Mouse (Mus musculus): Measurements from ENCODE around the gene Lrig1. TPM values are rescaled to one million over a fixed set of nuclear protein-coding genes. Genes with fewer than 3 reads are reported as not detected.

Gene Lrig1
- polyA plus RNA-seq, 1 experiment from 2014 or later, result 25.7 TPM

DNA sequence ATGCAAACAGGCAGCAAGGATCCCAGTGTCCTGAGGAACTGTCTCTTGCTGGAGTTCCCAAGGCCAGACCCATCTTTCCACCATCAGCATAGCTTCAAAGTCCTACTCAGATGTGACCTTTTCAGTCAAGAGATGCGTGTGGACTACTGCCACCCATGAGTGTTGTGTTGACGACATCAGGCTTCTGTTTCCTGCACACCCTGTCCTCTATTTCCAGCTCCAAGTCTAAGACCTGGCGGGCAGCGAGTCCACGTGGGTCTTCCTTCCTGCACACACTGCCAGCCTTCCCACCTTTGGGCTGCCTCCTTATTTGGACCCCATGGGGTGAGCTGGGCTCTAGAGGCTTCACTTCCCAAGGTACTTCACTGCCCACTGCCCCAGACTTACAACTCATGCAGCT, 75.4 kb downstream of the Lrig1 start:
- H3K4me1 ChIP-seq, result peaks cover 4% of the 10 kb centered on the region; the same call in 1 of the 2 replicates
- H3K9me3 ChIP-seq, result no peaks in the 10 kb centered on the region
- H3K27ac ChIP-seq, result no peak overlapping the region
- peaks cover 69% of the 10 kb centered on the region for H3K36me3 ChIP-seq
- ATAC-seq (ENCODE audit: insufficient read depth, low FRiP score, low read depth), result no peak
- H3K9ac ChIP-seq, result no peak overlapping the region
- no peak overlapping the region for H3K4me2 ChIP-seq
- WGBS, result 88% methylated on average over 5 of the region's 5 CpGs
- H3K27me3 ChIP-seq (replicated peaks), result no peaks in the 10 kb centered on the region
- no peak overlapping the region for H3K4me3 ChIP-seq (replicated peaks)

DNA sequence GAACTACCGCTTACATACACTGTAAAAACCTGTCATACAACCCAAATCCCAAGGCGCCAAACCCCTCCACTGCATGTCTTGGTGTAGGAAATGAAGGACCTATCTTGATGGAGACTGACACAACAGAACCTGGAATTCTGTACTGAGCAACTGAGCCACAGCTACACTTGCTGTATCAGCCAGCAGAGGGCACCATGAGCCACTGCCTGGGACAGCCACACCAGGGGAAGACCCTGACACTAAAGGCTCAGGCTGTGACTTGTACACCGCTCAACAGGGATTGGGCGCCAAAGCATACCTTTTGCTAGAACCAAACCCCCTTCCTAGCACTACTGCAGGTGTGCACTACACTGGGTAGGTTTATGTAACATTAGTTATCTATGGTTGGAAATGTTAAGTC, 77.0 kb downstream of the Lrig1 start:
- peak; percentile 54; the same call in 1 of the 2 replicates for ATAC-seq (ENCODE audit: insufficient read depth, low FRiP score, low read depth)
- 82% methylated on average over 4 of the region's 4 CpGs for WGBS
- no peak overlapping the region for H3K27ac ChIP-seq
- no peaks in the 10 kb centered on the region; the same call in 1 of the 2 replicates for H3K4me1 ChIP-seq
- H3K4me3 ChIP-seq (replicated peaks), result no peak overlapping the region
- H3K9ac ChIP-seq, result no peak overlapping the region
- H3K9me3 ChIP-seq, result no peaks in the 10 kb centered on the region
- H3K4me2 ChIP-seq, result no peak overlapping the region
- no peaks in the 10 kb centered on the region for H3K27me3 ChIP-seq (replicated peaks)
- H3K36me3 ChIP-seq, result peaks cover 76% of the 10 kb centered on the region

DNA sequence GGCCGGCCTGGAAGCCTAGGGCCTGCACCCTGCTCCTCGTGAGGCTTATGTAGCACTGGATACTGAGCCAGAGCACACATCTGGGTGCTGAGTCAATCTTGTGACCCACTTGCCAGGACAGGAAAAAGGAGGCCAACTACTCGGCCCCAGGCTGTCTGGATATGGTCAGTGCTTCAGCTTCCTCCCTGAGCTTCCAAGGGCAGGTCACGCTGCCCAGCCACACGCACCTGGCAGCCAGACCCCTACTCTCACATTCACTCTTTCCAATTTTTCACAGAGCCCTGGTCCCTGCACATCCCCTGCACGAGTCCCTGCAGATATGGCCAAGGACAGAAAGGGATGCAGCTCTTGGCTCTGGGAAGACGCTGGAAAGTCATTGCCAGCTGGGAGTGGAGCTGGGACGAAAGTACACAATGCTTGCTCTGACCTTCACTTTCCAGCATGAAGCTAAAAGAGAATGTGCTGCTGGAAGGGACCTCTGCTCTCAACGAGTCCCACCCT, 79.1 kb downstream of the Lrig1 start:
- 77% methylated on average over 9 of the region's 9 CpGs for WGBS
- Histone ChIP-seq H3K27me3 (replicated peaks) (no peaks in the 10 kb centered on the region), H3K27ac (no peak overlapping the region), H3K9ac (no peak overlapping the region), H3K4me2 (no peak overlapping the region), H3K4me3 (replicated peaks) (no peak overlapping the region), H3K9me3 (no peaks in the 10 kb centered on the region), H3K4me1 (no peaks in the 10 kb centered on the region), H3K36me3 (peaks cover 83% of the 10 kb centered on the region)
- no peak for ATAC-seq (ENCODE audit: insufficient read depth, low FRiP score, low read depth)

DNA sequence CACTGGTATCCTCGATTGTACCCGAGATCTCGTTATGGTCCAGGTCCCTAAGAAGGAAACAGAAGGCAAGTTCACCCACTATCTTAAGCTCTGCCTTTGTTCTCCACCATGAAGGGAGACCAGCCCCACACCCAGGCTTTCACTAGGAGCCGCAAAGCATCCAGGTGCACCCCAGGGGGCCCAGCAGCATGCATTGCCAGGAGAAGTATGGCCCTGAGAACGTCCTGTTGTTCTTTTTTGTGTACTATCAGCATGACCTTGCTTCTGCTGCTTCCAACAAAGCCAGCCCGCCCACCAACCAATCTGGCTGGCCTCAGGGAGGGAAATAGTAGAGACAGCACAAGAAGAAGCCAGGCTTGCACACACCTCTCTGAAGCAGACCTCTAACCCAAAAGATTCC, 79.7 kb downstream of the Lrig1 start:
- Histone ChIP-seq H3K4me3 (replicated peaks) (no peak overlapping the region), H3K4me2 (no peak overlapping the region), H3K9ac (no peak overlapping the region), H3K9me3 (no peaks in the 10 kb centered on the region), H3K27me3 (replicated peaks) (no peaks in the 10 kb centered on the region), H3K27ac (no peak overlapping the region), H3K4me1 (no peaks in the 10 kb centered on the region), H3K36me3 (peaks cover 77% of the 10 kb centered on the region)
- 83% methylated on average over 6 of the region's 6 CpGs for WGBS
- no peak for ATAC-seq (ENCODE audit: insufficient read depth, low FRiP score, low read depth)

DNA sequence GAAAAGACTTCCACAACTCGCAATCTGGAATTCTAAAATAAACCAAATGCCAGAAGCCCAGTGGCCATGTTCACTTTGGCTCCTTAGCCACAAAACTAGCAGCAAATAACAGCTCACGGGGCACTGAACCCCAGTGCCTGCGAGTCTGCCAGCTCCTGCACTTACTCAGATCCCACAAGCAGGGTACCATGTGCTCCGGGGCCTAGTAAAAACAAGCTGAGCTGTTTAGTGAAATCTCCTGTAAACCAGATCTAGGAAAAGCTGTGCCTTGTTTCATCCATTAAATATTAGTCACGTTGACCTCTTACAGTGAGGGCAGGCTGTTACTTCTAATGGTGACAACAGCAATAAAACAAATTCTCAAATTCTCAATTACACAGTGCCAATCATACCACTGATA, 81.3 kb downstream of the Lrig1 start:
- no peak overlapping the region for H3K27ac ChIP-seq
- no peaks in the 10 kb centered on the region for H3K27me3 ChIP-seq (replicated peaks)
- ATAC-seq (ENCODE audit: insufficient read depth, low FRiP score, low read depth), result no peak
- H3K4me3 ChIP-seq (replicated peaks), result no peak overlapping the region
- no peak overlapping the region for H3K4me2 ChIP-seq
- H3K4me1 ChIP-seq, result no peaks in the 10 kb centered on the region
- H3K9me3 ChIP-seq, result no peaks in the 10 kb centered on the region
- H3K36me3 ChIP-seq, result peaks cover 66% of the 10 kb centered on the region
- 85% methylated on average over 5 of the region's 5 CpGs for WGBS
- H3K9ac ChIP-seq, result no peak overlapping the region

DNA sequence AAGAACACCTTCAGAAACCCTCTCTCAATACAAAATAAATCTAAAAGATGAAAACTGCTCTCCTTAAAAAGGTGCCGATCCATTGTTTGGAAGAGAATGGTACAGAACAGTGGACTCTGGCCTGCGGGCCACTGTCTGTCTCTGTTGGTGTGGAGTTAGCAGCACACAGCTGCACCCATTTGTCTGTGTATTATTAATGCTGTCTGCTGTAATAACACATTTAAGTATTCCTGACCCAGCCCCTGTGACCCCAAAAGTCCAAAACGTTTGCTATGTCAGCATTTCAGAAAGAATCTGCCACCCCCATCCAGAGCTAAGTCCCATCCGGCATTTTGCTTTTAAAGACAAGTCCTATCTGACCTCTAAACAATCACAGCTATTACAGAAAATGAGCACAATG, 84.0 kb downstream of the Lrig1 start:
- no peak for ATAC-seq (ENCODE audit: insufficient read depth, low FRiP score, low read depth)
- H3K4me2 ChIP-seq, result no peak overlapping the region
- whole genome bisulfite sequencing, result 57% methylated on average over 4 of the region's 4 CpGs
- no peaks in the 10 kb centered on the region for H3K9me3 ChIP-seq
- H3K4me1 ChIP-seq, result no peaks in the 10 kb centered on the region
- H3K36me3 ChIP-seq, result peaks cover 59% of the 10 kb centered on the region
- H3K9ac ChIP-seq, result no peak overlapping the region
- no peak overlapping the region for H3K4me3 ChIP-seq (replicated peaks)
- no peaks in the 10 kb centered on the region for H3K27me3 ChIP-seq (replicated peaks)
- no peak overlapping the region for H3K27ac ChIP-seq

DNA sequence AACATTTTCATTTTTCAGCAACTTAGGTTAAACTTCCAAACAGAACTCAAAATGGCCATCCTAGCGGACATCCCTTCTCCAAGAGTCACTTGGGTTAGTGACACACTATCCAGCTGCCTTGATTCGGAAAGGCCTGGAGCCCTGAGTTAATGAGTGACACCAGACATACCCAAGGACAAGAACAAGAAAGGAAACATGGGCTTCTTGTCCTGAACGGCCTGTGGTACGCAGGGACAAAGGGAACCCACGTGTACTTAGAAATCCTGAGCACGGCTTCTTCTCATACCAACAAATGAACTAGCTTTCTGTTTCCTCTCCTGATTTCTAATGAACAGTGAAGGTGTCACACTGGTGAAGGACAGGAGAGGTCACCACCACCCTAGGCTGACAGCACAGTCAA, 85.6 kb downstream of the Lrig1 start:
- no peak overlapping the region for H3K4me2 ChIP-seq
- no peak overlapping the region for H3K27ac ChIP-seq
- no peak for ATAC-seq (ENCODE audit: insufficient read depth, low FRiP score, low read depth)
- H3K9ac ChIP-seq, result no peak overlapping the region
- H3K9me3 ChIP-seq, result no peaks in the 10 kb centered on the region
- H3K4me3 ChIP-seq (replicated peaks), result no peak overlapping the region
- H3K27me3 ChIP-seq (replicated peaks), result no peaks in the 10 kb centered on the region
- peaks cover 57% of the 10 kb centered on the region for H3K36me3 ChIP-seq
- H3K4me1 ChIP-seq, result no peaks in the 10 kb centered on the region
- 87% methylated on average over 6 of the region's 6 CpGs for WGBS

DNA sequence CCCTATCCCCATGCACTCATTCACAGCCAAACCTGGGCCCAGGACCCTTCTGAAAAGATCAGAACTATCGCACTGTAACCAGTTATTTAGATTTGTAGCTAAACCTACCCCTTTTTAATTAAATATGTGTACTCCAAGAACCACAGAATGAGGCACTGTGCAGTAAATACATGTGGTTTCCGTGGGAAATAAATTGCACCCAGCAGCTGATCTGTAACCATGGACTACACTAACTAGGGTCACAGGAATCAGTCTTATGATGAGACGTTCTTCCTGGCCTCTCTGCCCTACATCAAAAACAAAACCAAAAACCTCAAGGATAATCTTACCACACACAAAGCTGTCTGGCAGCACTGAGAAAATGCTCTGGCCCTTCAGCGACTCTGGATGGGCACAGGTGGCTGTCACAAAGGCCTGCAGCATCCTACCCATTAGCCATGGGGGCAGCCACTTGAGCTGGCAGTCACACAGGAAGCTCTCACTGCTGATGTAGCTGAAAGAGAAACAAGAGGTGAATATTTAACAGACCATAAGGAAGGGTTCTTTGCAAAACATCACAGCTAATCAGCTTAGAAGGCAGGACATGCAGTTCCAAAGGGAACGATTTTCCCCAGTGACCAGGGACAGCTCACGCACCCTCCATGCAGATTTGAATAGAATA, 86.6 kb downstream of the Lrig1 start:
- Histone ChIP-seq H3K4me1 (no peaks in the 10 kb centered on the region), H3K27ac (no peak overlapping the region), H3K4me2 (no peak overlapping the region), H3K9ac (no peak overlapping the region), H3K9me3 (no peaks in the 10 kb centered on the region), H3K4me3 (replicated peaks) (no peak overlapping the region), H3K36me3 (peaks cover 58% of the 10 kb centered on the region), H3K27me3 (replicated peaks) (no peaks in the 10 kb centered on the region)
- WGBS, result 77% methylated on average over 6 of the region's 6 CpGs
- ATAC-seq (ENCODE audit: insufficient read depth, low FRiP score, low read depth), result no peak

DNA sequence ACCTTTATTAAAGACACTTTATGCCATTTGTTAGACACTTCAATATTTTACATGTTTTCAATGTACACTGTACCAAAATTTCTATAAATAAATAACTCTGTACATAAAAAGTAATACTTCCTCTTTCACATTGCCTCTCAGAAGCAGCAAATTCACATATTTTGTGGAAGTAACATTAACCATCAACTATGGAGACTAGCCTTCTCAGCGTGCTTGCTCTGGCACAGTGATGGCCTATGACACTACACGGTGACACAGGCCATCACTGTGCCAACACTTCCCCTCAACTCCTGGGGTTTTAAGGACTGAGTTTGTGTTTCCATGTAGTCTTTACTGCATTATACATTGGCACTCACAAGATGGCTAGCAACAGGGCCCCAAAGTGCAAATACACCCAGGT, 95.4 kb downstream of the Lrig1 start:
- H3K4me1 ChIP-seq, result no peaks in the 10 kb centered on the region
- ATAC-seq (ENCODE audit: insufficient read depth, low FRiP score, low read depth), result no peak
- no peak overlapping the region for H3K27ac ChIP-seq
- H3K9me3 ChIP-seq, result no peaks in the 10 kb centered on the region
- peaks cover 57% of the 10 kb centered on the region for H3K36me3 ChIP-seq
- H3K9ac ChIP-seq, result no peak overlapping the region
- no peak overlapping the region for H3K4me2 ChIP-seq
- H3K4me3 ChIP-seq (replicated peaks), result no peak overlapping the region
- no peaks in the 10 kb centered on the region for H3K27me3 ChIP-seq (replicated peaks)
- 84% methylated on average over 2 of the region's 2 CpGs for WGBS

DNA sequence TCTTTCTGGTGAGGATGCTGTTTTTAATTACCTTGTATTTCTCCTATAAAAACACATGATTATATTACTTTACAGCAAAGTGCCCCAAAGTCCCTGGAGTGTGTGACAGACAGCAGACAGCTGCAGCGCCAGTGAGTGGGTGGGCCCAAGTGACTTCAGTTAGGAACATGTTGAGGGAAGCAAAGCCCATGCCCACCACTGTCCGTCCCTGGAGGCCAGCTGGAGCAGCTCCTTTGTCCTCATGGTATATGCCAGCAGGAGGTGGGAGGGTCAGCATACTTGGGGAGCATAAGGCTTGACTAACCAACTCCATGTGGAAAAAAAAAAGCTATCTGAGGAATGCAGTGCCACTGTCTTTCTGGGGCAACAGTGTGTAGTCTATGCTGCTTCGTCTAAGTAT, 95.9 kb downstream of the Lrig1 start:
- 65% methylated on average over 3 of the region's 3 CpGs for WGBS
- no peak overlapping the region for H3K4me3 ChIP-seq (replicated peaks)
- H3K27me3 ChIP-seq (replicated peaks), result no peaks in the 10 kb centered on the region
- no peak for ATAC-seq (ENCODE audit: insufficient read depth, low FRiP score, low read depth)
- H3K4me2 ChIP-seq, result no peak overlapping the region
- H3K9me3 ChIP-seq, result no peaks in the 10 kb centered on the region
- no peaks in the 10 kb centered on the region for H3K4me1 ChIP-seq
- no peak overlapping the region for H3K27ac ChIP-seq
- H3K36me3 ChIP-seq, result peaks cover 52% of the 10 kb centered on the region
- H3K9ac ChIP-seq, result no peak overlapping the region

DNA sequence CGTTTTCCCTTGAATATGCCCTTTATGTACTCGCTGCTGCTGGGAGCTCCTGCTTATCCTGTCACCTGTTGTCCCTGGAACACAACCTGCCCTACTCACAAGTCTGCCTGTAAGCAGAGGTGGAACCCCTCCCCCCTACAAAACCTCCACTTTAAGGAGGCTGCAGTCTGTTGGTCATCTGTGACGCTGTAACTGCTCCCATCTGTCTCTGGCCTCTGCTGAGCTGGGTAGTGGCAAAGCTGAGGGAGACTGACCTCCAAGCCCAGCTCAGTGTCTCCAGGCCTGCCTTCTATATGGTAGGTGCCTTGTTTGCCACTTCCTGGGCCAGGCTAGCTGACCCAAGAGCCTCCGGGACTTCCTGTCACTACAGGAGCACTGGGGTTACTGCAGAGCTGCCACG, 98.1 kb downstream of the Lrig1 start:
- Histone ChIP-seq H3K9ac (no peak overlapping the region), H3K9me3 (no peaks in the 10 kb centered on the region), H3K36me3 (peaks cover 31% of the 10 kb centered on the region), H3K27me3 (replicated peaks) (no peaks in the 10 kb centered on the region), H3K4me3 (replicated peaks) (no peak overlapping the region), H3K27ac (no peak overlapping the region; the same call in 1 of the 2 replicates), H3K4me2 (no peak overlapping the region), H3K4me1 (no peaks in the 10 kb centered on the region)
- WGBS, result 61% methylated on average over 5 of the region's 5 CpGs
- 0 out of 2 replicates have a peak, but pooled peaks have one; percentile 11 for ATAC-seq (ENCODE audit: insufficient read depth, low FRiP score, low read depth)

DNA sequence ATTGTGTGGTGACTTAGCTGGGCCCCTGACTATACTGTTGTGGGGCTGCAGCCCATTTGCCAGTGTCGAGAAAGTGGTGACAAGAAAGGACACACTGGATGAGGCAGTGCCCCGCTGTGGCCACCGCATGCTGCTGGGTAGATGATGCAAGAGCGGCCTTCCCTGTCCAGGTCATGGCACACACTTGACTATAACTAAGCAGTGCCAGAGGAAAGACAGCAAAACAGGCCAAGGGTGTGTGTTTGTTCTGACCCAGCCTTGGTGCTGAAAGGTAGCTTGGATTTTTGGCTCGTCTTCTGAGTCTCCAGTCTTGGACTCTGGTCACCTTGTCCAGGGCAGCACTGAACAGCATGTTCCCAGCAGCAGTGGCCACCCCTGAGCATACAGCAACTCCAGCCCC, 98.9 kb downstream of the Lrig1 start:
- H3K9me3 ChIP-seq, result no peaks in the 10 kb centered on the region
- no peak overlapping the region for H3K9ac ChIP-seq
- no peak for ATAC-seq (ENCODE audit: insufficient read depth, low FRiP score, low read depth)
- peaks cover 25% of the 10 kb centered on the region for H3K36me3 ChIP-seq
- WGBS, result 84% methylated on average over 5 of the region's 5 CpGs
- no peaks in the 10 kb centered on the region for H3K4me1 ChIP-seq
- H3K4me2 ChIP-seq, result no peak overlapping the region
- no peak overlapping the region for H3K27ac ChIP-seq
- H3K4me3 ChIP-seq (replicated peaks), result no peak overlapping the region
- no peaks in the 10 kb centered on the region for H3K27me3 ChIP-seq (replicated peaks)

DNA sequence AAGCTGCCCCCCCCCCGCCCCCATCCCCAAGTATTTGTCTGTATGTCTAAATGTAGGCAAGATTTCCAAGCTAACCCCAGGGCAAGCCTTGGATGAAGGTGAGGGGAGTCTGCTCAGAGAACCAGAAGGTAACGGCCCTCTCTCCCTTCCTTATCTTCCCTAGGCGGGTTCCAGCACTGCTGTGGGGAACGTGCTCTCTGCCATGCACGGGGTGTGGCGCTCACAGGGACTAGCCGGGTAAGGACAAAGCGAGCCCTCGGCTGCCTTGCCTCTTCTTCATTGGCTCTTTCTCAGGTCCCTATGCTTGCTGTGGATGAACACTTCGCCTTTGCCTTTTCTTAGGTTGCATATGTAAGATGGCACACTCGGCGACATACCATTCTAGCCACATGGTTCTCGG, 100.9 kb downstream of the Lrig1 start:
- H3K9ac ChIP-seq, result no peak overlapping the region
- ATAC-seq (ENCODE audit: insufficient read depth, low FRiP score, low read depth), result no peak
- WGBS, result 82% methylated on average over 13 of the region's 13 CpGs

More for the DNA sequence above, 100.9 kb downstream of the Lrig1 start:
- Histone ChIP-seq H3K4me3 (replicated peaks) (no peak overlapping the region), H3K27ac (no peak overlapping the region), H3K27me3 (replicated peaks) (no peaks in the 10 kb centered on the region), H3K4me1 (peaks cover 2% of the 10 kb centered on the region; the same call in 1 of the 2 replicates), H3K4me2 (no peak overlapping the region), H3K36me3 (peaks cover 7% of the 10 kb centered on the region; the same call in 1 of the 2 replicates), H3K9me3 (no peaks in the 10 kb centered on the region)
